Mouse (Mus musculus): Measurements from ENCODE around the gene Bnip1. TPM values are rescaled to one million over a fixed set of nuclear protein-coding genes. Genes with fewer than 3 reads are reported as not detected.

Bnip1 gene
- polyA plus RNA-seq (2012; ENCODE audit: insufficient read depth, insufficient read length, low replicate concordance, missing spikeins), result not detected in 2 replicates

- Histone ChIP-seq H3K27ac (ENCODE audit: insufficient read depth, low read depth, low read length) (peak within 1 kb of the TSS; percentile 79; the same call in 1 of the 2 replicates), H3K4me3 (ENCODE audit: insufficient read depth, low read depth, low read length) (peak within 1 kb of the TSS; percentile 98), H3K4me1 (ENCODE audit: control insufficient read depth, insufficient read depth, low read length) (peaks cover 5% of the 10 kb centered on the region; the same call in 1 of the 2 replicates)
- TF ChIP-seq POLR2A (IDR thresholded peaks at IDR 0.05; ENCODE audit: insufficient read depth, low read depth, low read length), result peak; percentile 43; the same call in 1 of the 2 replicates
- TF ChIP-seq CTCF (IDR thresholded peaks at IDR 0.05; ENCODE audit: insufficient read depth, low read depth, low read length), result no peak
- WGBS, result under 1% methylated on average over 42 of the region's 42 CpGs
Measured at GRCm38 (mm10) chr17:26780750-26781571, at the start of gene Bnip1. TSS of gene Bnip1 (plus strand) at chr17:26781066.

GRCm38 (mm10) chr17:26742581-26742980, 38.3 kb upstream of the Bnip1 start:
- no peak for TF ChIP-seq POLR2A (IDR thresholded peaks at IDR 0.05; ENCODE audit: insufficient read depth, low read depth, low read length)
- TF ChIP-seq CTCF (IDR thresholded peaks at IDR 0.05; ENCODE audit: insufficient read depth, low read depth, low read length), result no peak
- 67% methylated on average over 4 of the region's 4 CpGs for WGBS
- Histone ChIP-seq H3K27ac (ENCODE audit: insufficient read depth, low read depth, low read length) (no peak overlapping the region), H3K4me3 (ENCODE audit: insufficient read depth, low read depth, low read length) (no peak overlapping the region), H3K4me1 (ENCODE audit: control insufficient read depth, insufficient read depth, low read length) (no peaks in the 10 kb centered on the region)

GRCm38 (mm10) chr17:26743294-26743693, 37.6 kb upstream of the Bnip1 start:
- no peak overlapping the region for H3K4me3 ChIP-seq (ENCODE audit: insufficient read depth, low read depth, low read length)
- TF ChIP-seq CTCF (IDR thresholded peaks at IDR 0.05; ENCODE audit: insufficient read depth, low read depth, low read length), result no peak
- TF ChIP-seq POLR2A (IDR thresholded peaks at IDR 0.05; ENCODE audit: insufficient read depth, low read depth, low read length), result no peak
- H3K27ac ChIP-seq (ENCODE audit: insufficient read depth, low read depth, low read length), result no peak overlapping the region
- H3K4me1 ChIP-seq (ENCODE audit: control insufficient read depth, insufficient read depth, low read length), result no peaks in the 10 kb centered on the region
- WGBS, result 70% methylated on average over 1 of the region's 1 CpGs

- Histone ChIP-seq H3K4me1 (ENCODE audit: control insufficient read depth, insufficient read depth, low read length) (no peaks in the 10 kb centered on the region), H3K4me3 (ENCODE audit: insufficient read depth, low read depth, low read length) (no peak overlapping the region), H3K27ac (ENCODE audit: insufficient read depth, low read depth, low read length) (no peak overlapping the region)
- WGBS, result 95% methylated on average over 3 of the region's 3 CpGs
- no peak for TF ChIP-seq POLR2A (IDR thresholded peaks at IDR 0.05; ENCODE audit: insufficient read depth, low read depth, low read length)
- TF ChIP-seq CTCF (IDR thresholded peaks at IDR 0.05; ENCODE audit: insufficient read depth, low read depth, low read length), result no peak
Measured at GRCm38 (mm10) chr17:26749975-26750374, 30.9 kb upstream of the Bnip1 start.

GRCm38 (mm10) chr17:26752297-26752696, 28.6 kb upstream of the Bnip1 start:
- no peak overlapping the region for H3K27ac ChIP-seq (ENCODE audit: insufficient read depth, low read depth, low read length)
- TF ChIP-seq CTCF (IDR thresholded peaks at IDR 0.05; ENCODE audit: insufficient read depth, low read depth, low read length) (no peak), POLR2A (IDR thresholded peaks at IDR 0.05; ENCODE audit: insufficient read depth, low read depth, low read length) (no peak)
- no peaks in the 10 kb centered on the region for H3K4me1 ChIP-seq (ENCODE audit: control insufficient read depth, insufficient read depth, low read length)
- H3K4me3 ChIP-seq (ENCODE audit: insufficient read depth, low read depth, low read length), result no peak overlapping the region
- WGBS, result 68% methylated on average over 1 of the region's 1 CpGs

GRCm38 (mm10) chr17:26753476-26753875, 27.4 kb upstream of the Bnip1 start:
- Histone ChIP-seq H3K4me3 (ENCODE audit: insufficient read depth, low read depth, low read length) (no peak overlapping the region), H3K4me1 (ENCODE audit: control insufficient read depth, insufficient read depth, low read length) (no peaks in the 10 kb centered on the region), H3K27ac (ENCODE audit: insufficient read depth, low read depth, low read length) (no peak overlapping the region)
- no peak for TF ChIP-seq CTCF (IDR thresholded peaks at IDR 0.05; ENCODE audit: insufficient read depth, low read depth, low read length)
- TF ChIP-seq POLR2A (IDR thresholded peaks at IDR 0.05; ENCODE audit: insufficient read depth, low read depth, low read length), result no peak
- 68% methylated on average over 2 of the region's 2 CpGs for WGBS

- no peak overlapping the region for H3K27ac ChIP-seq (ENCODE audit: insufficient read depth, low read depth, low read length)
- no peaks in the 10 kb centered on the region for H3K4me1 ChIP-seq (ENCODE audit: control insufficient read depth, insufficient read depth, low read length)
- TF ChIP-seq CTCF (IDR thresholded peaks at IDR 0.05; ENCODE audit: insufficient read depth, low read depth, low read length), result no peak
- TF ChIP-seq POLR2A (IDR thresholded peaks at IDR 0.05; ENCODE audit: insufficient read depth, low read depth, low read length), result no peak
- WGBS, result 89% methylated on average over 5 of the region's 5 CpGs
- no peak overlapping the region for H3K4me3 ChIP-seq (ENCODE audit: insufficient read depth, low read depth, low read length)
Measured at GRCm38 (mm10) chr17:26767100-26767753, 13.6 kb upstream of the Bnip1 start.

- 86% methylated on average over 2 of the region's 2 CpGs for WGBS
- Histone ChIP-seq H3K4me1 (ENCODE audit: control insufficient read depth, insufficient read depth, low read length) (no peaks in the 10 kb centered on the region), H3K27ac (ENCODE audit: insufficient read depth, low read depth, low read length) (no peak overlapping the region), H3K4me3 (ENCODE audit: insufficient read depth, low read depth, low read length) (no peak overlapping the region)
- TF ChIP-seq POLR2A (IDR thresholded peaks at IDR 0.05; ENCODE audit: insufficient read depth, low read depth, low read length), result no peak
- TF ChIP-seq CTCF (IDR thresholded peaks at IDR 0.05; ENCODE audit: insufficient read depth, low read depth, low read length), result no peak
Measured at GRCm38 (mm10) chr17:26767754-26768124, 13.1 kb upstream of the Bnip1 start.

GRCm38 (mm10) chr17:26776211-26776610, 4.7 kb upstream of the Bnip1 start:
- 59% methylated on average over 10 of the region's 10 CpGs for WGBS
- Histone ChIP-seq H3K27ac (ENCODE audit: insufficient read depth, low read depth, low read length) (no peak overlapping the region), H3K4me3 (ENCODE audit: insufficient read depth, low read depth, low read length) (no peak overlapping the region)

More at GRCm38 (mm10) chr17:26776211-26776610, 4.7 kb upstream of the Bnip1 start:
- H3K4me1 ChIP-seq (ENCODE audit: control insufficient read depth, insufficient read depth, low read length), result peaks cover 1% of the 10 kb centered on the region; the same call in 1 of the 2 replicates
- TF ChIP-seq CTCF (IDR thresholded peaks at IDR 0.05; ENCODE audit: insufficient read depth, low read depth, low read length), result no peak
- TF ChIP-seq POLR2A (IDR thresholded peaks at IDR 0.05; ENCODE audit: insufficient read depth, low read depth, low read length), result no peak
